Mouse (Mus musculus) heart, adult 8-10 months (tissue): Measurements from ENCODE around the gene Apol6. TPM values are rescaled to one million over a fixed set of nuclear protein-coding genes. Genes with fewer than 3 reads are reported as not detected.

ENCODE experiments used
- total RNA-seq, 4 experiments: library from RNA; stranded (reverse); gene quantifications; 2 replicates each; pipeline ENCODE4 v1.2.4; 2022

Apol6 gene
- total RNA-seq, 4 experiments from 2014 or later = 0.49 to 1.5 (median 1.0) TPM

Other genes with a start within 250 kb of the Apol6 start
- 10 to 100 TPM; 11.4 to 13.1 (median 12.3) TPM for gene Zfp251, start 173.3 kb upstream of the Apol6 start, total RNA-seq
- gene Zfp7, start 165.5 kb upstream of the Apol6 start, total RNA-seq = 1 to 10 TPM; 1.0 to 1.7 (median 1.3) TPM
- gene Gm49527, start 165.4 kb upstream of the Apol6 start, total RNA-seq = not detected
- 1 to 10 TPM; 1.1 to 3.1 (median 2.1) TPM for gene Zfp647, start 119.3 kb upstream of the Apol6 start, total RNA-seq
- 10 to 100 TPM; 19.1 to 21.7 (median 20.5) TPM for gene 1110038F14Rik, start 96.2 kb upstream of the Apol6 start, total RNA-seq
- gene Mb, start 5.9 kb downstream of the Apol6 start, total RNA-seq = over 10,000 TPM; 20,391 to 21,800 (median 21,272) TPM